Mouse (Mus musculus) heart, adult 2 months (tissue): ENCODE results near the gene D1Pas1.

Experiments
- CTCF ChIP-seq: fragments of 200-600 bp; IDR thresholded peaks from 2 replicates; pipeline ENCODE4 v1.8.1; 2022; ENCODE audit warnings: antibody characterized with exemption, mild to moderate bottlenecking, moderate library complexity
- EP300 ChIP-seq: fragments of 200-500 bp; IDR thresholded peaks from 2 replicates; pipeline ENCODE4 v1.6.1; 2011; ENCODE audit warnings: low read depth, low read length, control low read depth; ENCODE audit not compliant: insufficient read depth
- POLR2A ChIP-seq: fragments of 200-500 bp; IDR thresholded peaks from 2 replicates; pipeline ENCODE4 v1.6.1; 2011; ENCODE audit warnings: mild to moderate bottlenecking, low read depth, low read length, control low read depth; ENCODE audit not compliant: insufficient read depth

GRCm38 (mm10) chr1:186976937-186977540 is 9.8 kb downstream of the D1Pas1 start:
- TF ChIP-seq CTCF: no peak
- TF ChIP-seq POLR2A: no peak
- TF ChIP-seq EP300: no peak
